In genomic region chr6:119408582-119408981, GRCm38 (mm10) we compare ENCODE assay signal across 18 mouse cellular contexts. TPM values are rescaled to one million over a fixed set of nuclear protein-coding genes. Genes with fewer than 3 reads are reported as not detected.
DNase-seq lines count a peak whose midpoint lies in the region; ATAC-seq and TF ChIP-seq lines count a peak whose summit lies in the region.
"Had no signal": no experiment of that assay in that cellular context is flagged by ENCODE, and none has a peak within 500 bp of the region (broad histone marks: within the 10 kb centered on the region; RNA-seq: fewer than 3 reads in every experiment).

No protein-coding gene starts in this region.

- no peak overlapping the region for H3K4me3 ChIP-seq in MEL (ENCODE audit: control insufficient read depth in 1 of 2, insufficient read depth in 1 of 2, low read depth in 2 of 2, low read length in 2 of 2)
- H3K4me3 ChIP-seq in intestine, embryonic 15.5 days (replicated peaks), result no peak overlapping the region
- no peak overlapping the region for H3K4me3 ChIP-seq in small intestine, adult 2 months (ENCODE audit: low read depth, low read length)
- H3K4me3 ChIP-seq: heart, embryonic 10.5 days; limb, embryonic 13.5 days; stomach, embryonic 15.5 days had no signal

- H3K27me3 ChIP-seq in MEL (ENCODE audit: control insufficient read depth in 1 of 2, insufficient read depth in 2 of 2, low read length in 2 of 2), result no peaks in the 10 kb centered on the region; a peak in 1 of 4 replicates
- H3K27me3 ChIP-seq in intestine, embryonic 15.5 days (replicated peaks), result no peaks in the 10 kb centered on the region
- H3K27me3 ChIP-seq in small intestine, adult 2 months (ENCODE audit: control insufficient read depth, insufficient read depth, low read length), result no peaks in the 10 kb centered on the region
- H3K27me3 ChIP-seq: limb, embryonic 13.5 days; stomach, embryonic 15.5 days had no signal

- peak; percentile 78 for DNase-seq in CD4-positive helper T cell, adult 2 months (ENCODE audit: low read depth, low spot score)
- peak; percentile 29 for DNase-seq in MEL (ENCODE audit: low read depth, low spot score)
- DNase-seq in cerebellum, postnatal 4 days (ENCODE audit: low spot score in 2 of 2), result no peak
- no peak for DNase-seq in adrenal gland, postnatal 14 days
- DNase-seq in Muller cell, postnatal 12 days (ENCODE audit: inconsistent ontology term), result no peak
- DNase-seq in heart, adult 18-20 months, result no peak
- DNase-seq: adrenal gland, adult 2 months; cerebellum, postnatal 14 days; heart, postnatal 36 days; kidney, postnatal 14 days; layer of hippocampus, adult 9-11 months; lung, embryonic 14.5 days had no signal

- no peak overlapping the region for H3K9ac ChIP-seq in MEL (ENCODE audit: control insufficient read depth, low read depth, low read length, poor library complexity, severe bottlenecking)
- H3K9ac ChIP-seq in intestine, embryonic 15.5 days, result no peak overlapping the region
- H3K9ac ChIP-seq: limb, embryonic 13.5 days; lung, embryonic 14.5 days; stomach, embryonic 15.5 days had no signal

- no peak for TF ChIP-seq CTCF in MEL (IDR thresholded peaks at IDR 0.05 in 2 of 3, conservative IDR thresholded peaks at IDR 0.05 in 1 of 3; ENCODE audit: control insufficient read depth in 1 of 3, insufficient read depth in 1 of 3, low read depth in 2 of 3, low read length in 3 of 3, poor library complexity in 1 of 3, severe bottlenecking in 1 of 3)
- TF ChIP-seq CTCF in small intestine, adult 2 months (IDR thresholded peaks at IDR 0.05; ENCODE audit: extremely low read depth, insufficient read length, insufficient replicate concordance, low read depth, low read length), result no peak

- TF ChIP-seq RAD21 in MEL (IDR thresholded peaks at IDR 0.05; ENCODE audit: low read depth, low read length), result no peak

- 75% methylated on average over 9 of the region's 9 CpGs for WGBS in intestine, embryonic 15.5 days
- WGBS in small intestine, adult 2 months, result 63% methylated on average over 9 of the region's 9 CpGs

- TF ChIP-seq EP300 in MEL (IDR thresholded peaks at IDR 0.05; ENCODE audit: low read depth in 1 of 2, low read length in 2 of 2), result no peak

- peak overlapping the region; percentile 34; the same call in 1 of the 2 replicates for H3K4me2 ChIP-seq in intestine, embryonic 15.5 days (replicated peaks)
- H3K4me2 ChIP-seq: limb, embryonic 13.5 days; lung, embryonic 14.5 days; stomach, embryonic 15.5 days had no signal

- TF ChIP-seq POLR2A in MEL (IDR thresholded peaks at IDR 0.05; ENCODE audit: control insufficient read depth in 1 of 2, insufficient read depth in 1 of 2, low read depth in 1 of 2, low read length in 2 of 2, poor library complexity in 1 of 2), result no peak
- no peak for TF ChIP-seq POLR2A in small intestine, adult 2 months (IDR thresholded peaks at IDR 0.05; ENCODE audit: low read depth, low read length)

- 0 out of 4 replicates have a peak, but pooled peaks cover 0 to 4% of the 10 kb centered on the region in 2 experiments for H3K4me1 ChIP-seq in MEL (ENCODE audit: control insufficient read depth in 1 of 2, insufficient read depth in 2 of 2, low read length in 2 of 2)
- H3K4me1 ChIP-seq in intestine, embryonic 15.5 days (replicated peaks), result 0 out of 2 replicates have a peak, but pooled peaks cover 3% of the 10 kb centered on the region
- H3K4me1 ChIP-seq in small intestine, adult 2 months (ENCODE audit: control insufficient read depth, insufficient read depth, insufficient read length, low read length), result peaks cover 58% of the 10 kb centered on the region
- H3K4me1 ChIP-seq: stomach, embryonic 15.5 days had no signal

- no peak overlapping the region for H3K27ac ChIP-seq in MEL (ENCODE audit: control insufficient read depth, low read depth, low read length)
- H3K27ac ChIP-seq in intestine, embryonic 15.5 days, result peak overlapping the region; percentile 74; the same call in 1 of the 2 replicates
- H3K27ac ChIP-seq in small intestine, adult 2 months (ENCODE audit: insufficient read depth, low read depth, low read length), result peak overlapping the region; percentile 97
- H3K27ac ChIP-seq: heart, embryonic 10.5 days; limb, embryonic 13.5 days had no signal

- no peaks in the 10 kb centered on the region for H3K9me3 ChIP-seq in MEL (replicated peaks; ENCODE audit: insufficient read depth, low read length)
- no peaks in the 10 kb centered on the region for H3K9me3 ChIP-seq in intestine, embryonic 15.5 days
- H3K9me3 ChIP-seq: heart, embryonic 10.5 days; limb, embryonic 13.5 days; stomach, embryonic 15.5 days had no signal

- ATAC-seq in intestine, embryonic 15.5 days, result no peak
- ATAC-seq: forebrain, embryonic 16.5 days had no signal

- H3K79me2 ChIP-seq in MEL (ENCODE audit: control insufficient read depth, insufficient read depth, low read length, poor library complexity), result no peaks in the 10 kb centered on the region

- H3K36me3 ChIP-seq in MEL (ENCODE audit: control insufficient read depth in 1 of 2, insufficient read depth in 2 of 2, low read length in 2 of 2), result no peaks in the 10 kb centered on the region; a peak in 1 of 4 replicates
- H3K36me3 ChIP-seq in intestine, embryonic 15.5 days, result no peaks in the 10 kb centered on the region
- peaks cover 16% of the 10 kb centered on the region for H3K36me3 ChIP-seq in small intestine, adult 2 months (ENCODE audit: control insufficient read depth, insufficient read depth, low read length)
- H3K36me3 ChIP-seq: heart, embryonic 10.5 days; limb, embryonic 13.5 days; stomach, embryonic 15.5 days had no signal

TF ChIP-seq in MEL, 35 proteins besides CTCF, POLR2A, EP300 and RAD21:
- TF ChIP-seq BHLHE40 (IDR thresholded peaks at IDR 0.05; ENCODE audit: borderline replicate concordance, low read depth, low read length) (no peak), NELFE (IDR thresholded peaks at IDR 0.05; ENCODE audit: low read depth, low read length) (no peak), E2F4 (IDR thresholded peaks at IDR 0.05; ENCODE audit: borderline replicate concordance, low read depth, low read length) (no peak), NRF1 (IDR thresholded peaks at IDR 0.05; ENCODE audit: insufficient read depth, low read depth, low read length, poor library complexity, severe bottlenecking) (no peak), TAL1 (IDR thresholded peaks at IDR 0.05; ENCODE audit: low read length) (no peak), MAZ (IDR thresholded peaks at IDR 0.05; ENCODE audit: low read depth, low read length) (no peak)

RNA-seq across cellular contexts. Expression of gene Adipor2, which starts 8.9 kb away (rescaled TPM):
- 37.9 and 41.3 TPM in 2 replicates for total RNA-seq in MEL (2012; rRNA removed)
- polyA plus RNA-seq in MEL (2012; ENCODE audit: insufficient read depth in 1 of 2, insufficient read length in 2 of 2, low read depth in 1 of 2, low replicate concordance in 2 of 2, missing spikeins in 1 of 2), result 10 to 100 TPM in 1 of 2 experiments, not detected in 1; 37.6 TPM
- 101 and 111 TPM in 2 replicates for polyA plus RNA-seq in intestine, embryonic 15.5 days (2015; fragmentation: Nextera tagmentation; extraction: Ambion mirVana)
- 43.4 and 112 TPM in 2 replicates for polyA plus RNA-seq in small intestine, adult 2 months (2012; rRNA removed)
- 158 and 194 TPM in 2 replicates for total RNA-seq in adrenal gland, postnatal 14 days (2021)
- 10 to 100 TPM; 71.4 to 86.5 TPM for total RNA-seq in heart, adult 18-20 months (2021)

Comparison
In these comparisons a context has a peak if more than half of its experiments do, and no peak if none do; other contexts are left out.
1. DNase-seq: peak in CD4-positive helper T cell, adult 2 months (single experiment) and MEL (single experiment); none in cerebellum, postnatal 4 days (0 of 2), adrenal gland, postnatal 14 days (single experiment), Muller cell, postnatal 12 days (single experiment) and heart, adult 18-20 months (0 of 2).